Mouse (Mus musculus): ENCODE results near the gene Tut7.

DNA sequence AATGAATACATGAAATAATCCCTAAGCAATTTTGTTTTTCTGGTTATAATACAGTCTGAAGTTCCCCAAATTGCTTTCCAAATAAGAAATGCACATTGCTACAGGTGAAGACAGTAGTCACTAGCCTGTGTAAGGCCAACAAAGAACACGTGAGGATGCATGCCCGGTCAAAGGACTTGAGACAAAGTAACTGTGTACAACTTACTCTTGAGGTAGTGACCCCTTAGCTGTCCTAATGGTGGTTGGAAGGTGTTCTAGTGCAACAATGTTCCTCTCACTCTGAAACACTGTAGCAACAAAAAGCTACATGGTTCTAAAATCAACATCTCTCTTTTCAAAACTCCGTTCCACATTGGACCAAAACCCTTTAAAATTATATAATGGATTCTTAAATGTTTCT, 11.4 kb downstream of the Tut7 start:
- TF ChIP-seq CTCF (IDR thresholded peaks at IDR 0.05; ENCODE audit: low read depth) (no peak), EP300 (IDR thresholded peaks at IDR 0.05; ENCODE audit: low read depth) (no peak)

Data from liver, postnatal 0 days (tissue).